Mouse (Mus musculus): ENCODE results near the gene B430218F22Rik. TPM values are rescaled to one million over a fixed set of nuclear protein-coding genes. Genes with fewer than 3 reads are reported as not detected.
"Not testable (repeated sequence)": the region's sequence is repeated elsewhere in the genome, so short reads cannot be mapped to it uniquely, and the experiment has no call there.

The B430218F22Rik gene
- polyA plus RNA-seq, 1 experiment from 2014 or later: 2.2 TPM

- Histone ChIP-seq H3K36me3 (ENCODE audit: insufficient read depth, low read length) (peaks cover 38% of the 10 kb centered on the region), H3K9me3 (replicated peaks; ENCODE audit: low read length) (no peaks in the 10 kb centered on the region), H3K27me3 (ENCODE audit: insufficient read depth, low read length) (no peaks in the 10 kb centered on the region), H3K9ac (ENCODE audit: low read depth, low read length) (no peak overlapping the region), H3K27ac (no peak overlapping the region), H3K4me3 (replicated peaks; ENCODE audit: low read depth, low read length) (no peak overlapping the region), H3K4me2 (ENCODE audit: low read length) (no peak overlapping the region), H3K4me1 (replicated peaks; ENCODE audit: insufficient read depth, low read length) (no peaks in the 10 kb centered on the region)
- peak; percentile 89 for TF ChIP-seq CTCF (IDR thresholded peaks at IDR 0.05; ENCODE audit: low read depth)
- no peak for ATAC-seq (replicated peaks; ENCODE audit: low FRiP score, low read depth)
- 81% methylated on average over 1 of the region's 1 CpGs for WGBS
- peak; percentile 59 for DNase-seq (ENCODE audit: low spot score)
These were observed 7.3 kb upstream of the B430218F22Rik start for GRCm38 (mm10) chr13:118379155-118379554.

- H3K9me3 ChIP-seq (replicated peaks; ENCODE audit: low read length): no peaks in the 10 kb centered on the region
- no peaks in the 10 kb centered on the region; the same call in 1 of the 2 replicates for H3K4me1 ChIP-seq (replicated peaks; ENCODE audit: insufficient read depth, low read length)
- no peak overlapping the region for H3K4me2 ChIP-seq (ENCODE audit: low read length)
- WGBS: 30% methylated on average over 10 of the region's 10 CpGs
- peaks cover 40% of the 10 kb centered on the region for H3K36me3 ChIP-seq (ENCODE audit: insufficient read depth, low read length)
- no peak for TF ChIP-seq CTCF (IDR thresholded peaks at IDR 0.05; ENCODE audit: low read depth)
- no peak overlapping the region for H3K27ac ChIP-seq
- no peaks in the 10 kb centered on the region for H3K27me3 ChIP-seq (ENCODE audit: insufficient read depth, low read length)
- peak; percentile 69 for DNase-seq (ENCODE audit: low spot score)
- ATAC-seq (replicated peaks; ENCODE audit: low FRiP score, low read depth): no peak; the same call in 1 of the 2 replicates
- no peak overlapping the region for H3K4me3 ChIP-seq (replicated peaks; ENCODE audit: low read depth, low read length)
- no peak overlapping the region for H3K9ac ChIP-seq (ENCODE audit: low read depth, low read length)
These were observed 6.0 kb upstream of the B430218F22Rik start for GRCm38 (mm10) chr13:118380381-118380780.

- 10% methylated on average over 10 of the region's 10 CpGs for WGBS
- Histone ChIP-seq H3K4me3 (replicated peaks; ENCODE audit: low read depth, low read length) (peak overlapping the region; percentile 93), H3K4me2 (ENCODE audit: low read length) (peak overlapping the region; percentile 46), H3K36me3 (ENCODE audit: insufficient read depth, low read length) (peaks cover 17% of the 10 kb centered on the region)
- ATAC-seq (replicated peaks; ENCODE audit: low FRiP score, low read depth): peak; percentile 37; the same call in 1 of the 2 replicates
- not testable (repeated sequence) for H3K9ac ChIP-seq (ENCODE audit: low read depth, low read length); H3K4me1 ChIP-seq (replicated peaks; ENCODE audit: insufficient read depth, low read length); DNase-seq (ENCODE audit: low spot score); H3K27ac ChIP-seq; H3K27me3 ChIP-seq (ENCODE audit: insufficient read depth, low read length); H3K9me3 ChIP-seq (replicated peaks; ENCODE audit: low read length)
These were observed 995 bp downstream of the B430218F22Rik start for GRCm38 (mm10) chr13:118387448-118387801.

- 80% methylated on average over 3 of the region's 3 CpGs for WGBS
- H3K4me1 ChIP-seq (replicated peaks; ENCODE audit: insufficient read depth, low read length): no peaks in the 10 kb centered on the region
- DNase-seq (ENCODE audit: low spot score): no peak
These were observed 9.4 kb downstream of the B430218F22Rik start for GRCm38 (mm10) chr13:118395803-118396202.

GRCm38 (mm10) chr13:118400340-118400739 is 13.9 kb downstream of the B430218F22Rik start:
- Histone ChIP-seq H3K27ac (no peak overlapping the region), H3K27me3 (ENCODE audit: insufficient read depth, low read length) (no peaks in the 10 kb centered on the region), H3K4me2 (ENCODE audit: low read length) (no peak overlapping the region), H3K4me1 (replicated peaks; ENCODE audit: insufficient read depth, low read length) (no peaks in the 10 kb centered on the region), H3K9ac (ENCODE audit: low read depth, low read length) (no peak overlapping the region), H3K4me3 (replicated peaks; ENCODE audit: low read depth, low read length) (no peak overlapping the region), H3K36me3 (ENCODE audit: insufficient read depth, low read length) (no peaks in the 10 kb centered on the region), H3K9me3 (replicated peaks; ENCODE audit: low read length) (no peaks in the 10 kb centered on the region)
- DNase-seq (ENCODE audit: low spot score) (no peak), ATAC-seq (replicated peaks; ENCODE audit: low FRiP score, low read depth) (no peak)
- no peak for TF ChIP-seq CTCF (IDR thresholded peaks at IDR 0.05; ENCODE audit: low read depth)
- 73% methylated on average over 6 of the region's 6 CpGs for WGBS

More at GRCm38 (mm10) chr13:118395803-118396202, 9.4 kb downstream of the B430218F22Rik start:
- Histone ChIP-seq H3K27me3 (ENCODE audit: insufficient read depth, low read length) (no peaks in the 10 kb centered on the region), H3K36me3 (ENCODE audit: insufficient read depth, low read length) (no peaks in the 10 kb centered on the region), H3K9ac (ENCODE audit: low read depth, low read length) (no peak overlapping the region), H3K9me3 (replicated peaks; ENCODE audit: low read length) (no peaks in the 10 kb centered on the region), H3K4me2 (ENCODE audit: low read length) (no peak overlapping the region), H3K27ac (no peak overlapping the region), H3K4me3 (replicated peaks; ENCODE audit: low read depth, low read length) (no peak overlapping the region)
- TF ChIP-seq CTCF (IDR thresholded peaks at IDR 0.05; ENCODE audit: low read depth): no peak
- ATAC-seq (replicated peaks; ENCODE audit: low FRiP score, low read depth): no peak

- TF ChIP-seq CTCF (IDR thresholded peaks at IDR 0.05; ENCODE audit: low read depth): peak; percentile 82
- Histone ChIP-seq H3K27me3 (ENCODE audit: insufficient read depth, low read length) (no peaks in the 10 kb centered on the region), H3K4me3 (replicated peaks; ENCODE audit: low read depth, low read length) (no peak overlapping the region), H3K4me1 (replicated peaks; ENCODE audit: insufficient read depth, low read length) (no peaks in the 10 kb centered on the region), H3K9ac (ENCODE audit: low read depth, low read length) (no peak overlapping the region), H3K27ac (no peak overlapping the region), H3K36me3 (ENCODE audit: insufficient read depth, low read length) (no peaks in the 10 kb centered on the region), H3K9me3 (replicated peaks; ENCODE audit: low read length) (no peaks in the 10 kb centered on the region), H3K4me2 (ENCODE audit: low read length) (no peak overlapping the region)
- DNase-seq (ENCODE audit: low spot score): peak; percentile 82
- no peak for ATAC-seq (replicated peaks; ENCODE audit: low FRiP score, low read depth)
These were observed 17.1 kb downstream of the B430218F22Rik start for GRCm38 (mm10) chr13:118403544-118403943.

Measured in kidney, postnatal 0 days (tissue).